Mouse (Mus musculus): Measurements from ENCODE around the gene Ifi27.

DNA sequence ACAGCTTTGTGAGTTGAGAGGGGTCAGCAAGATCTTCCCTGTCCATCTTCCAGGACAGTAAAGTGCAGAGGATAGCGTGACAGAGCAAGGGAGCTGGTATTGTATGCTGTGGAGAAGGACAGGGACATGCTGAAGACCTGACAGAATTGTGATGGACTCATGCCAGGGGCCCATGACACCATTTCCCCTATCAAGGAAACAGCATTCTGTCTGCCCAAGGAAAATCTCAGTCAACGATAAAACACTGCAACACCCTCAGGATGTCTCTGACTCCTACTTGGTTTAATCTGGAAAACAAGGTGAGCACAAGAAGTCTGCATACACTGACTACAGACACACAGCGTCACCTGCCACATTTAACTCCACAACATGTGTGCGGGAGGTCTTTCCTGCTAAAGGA, 26.3 kb upstream of the Ifi27 start, which contains the start of gene 9330161L09Rik:
- TF ChIP-seq TCF3 (IDR thresholded peaks at IDR 0.05; ENCODE audit: insufficient read length, low read depth) = no peak
- no peak for TF ChIP-seq MYOD1 (IDR thresholded peaks at IDR 0.05; ENCODE audit: control insufficient read depth in 1 of 3, insufficient read length in 2 of 3, low read depth in 2 of 3)
- TF ChIP-seq POLR2A (IDR thresholded peaks at IDR 0.05; ENCODE audit: insufficient read length, low read depth) = no peak
- no peak for TF ChIP-seq TCF12 (IDR thresholded peaks at IDR 0.05; ENCODE audit: insufficient read depth, poor library complexity, severe bottlenecking)
- TF ChIP-seq CEBPB (IDR thresholded peaks at IDR 0.05; ENCODE audit: insufficient read depth, poor library complexity, severe bottlenecking) = no peak
- TF ChIP-seq USF1 (IDR thresholded peaks at IDR 0.05; ENCODE audit: low read depth) = no peak
- TF ChIP-seq REST (IDR thresholded peaks at IDR 0.05; ENCODE audit: insufficient read depth, insufficient read length) = no peak
- no peak for TF ChIP-seq MYOG (IDR thresholded peaks at IDR 0.05; ENCODE audit: control insufficient read depth in 1 of 3, insufficient read depth in 1 of 3, insufficient read length in 2 of 3, low read depth in 2 of 3)
- no peak for TF ChIP-seq E2F4 (IDR thresholded peaks at IDR 0.05; ENCODE audit: insufficient read depth)
- no peak for TF ChIP-seq POLR2AphosphoS2 (IDR thresholded peaks at IDR 0.05; ENCODE audit: insufficient read length, low read depth)
- no peak for TF ChIP-seq MAX (IDR thresholded peaks at IDR 0.05; ENCODE audit: low read depth)

Data from myocyte (in vitro differentiated cells).